Mouse (Mus musculus) thymus, postnatal 14 days (tissue): Measurements from ENCODE around the gene Dirc2.

Experiments used
- DNase-seq: peaks from one replicate; pipeline ENCODE4 v3.0.0; 2021

The Dirc2 gene

DNA sequence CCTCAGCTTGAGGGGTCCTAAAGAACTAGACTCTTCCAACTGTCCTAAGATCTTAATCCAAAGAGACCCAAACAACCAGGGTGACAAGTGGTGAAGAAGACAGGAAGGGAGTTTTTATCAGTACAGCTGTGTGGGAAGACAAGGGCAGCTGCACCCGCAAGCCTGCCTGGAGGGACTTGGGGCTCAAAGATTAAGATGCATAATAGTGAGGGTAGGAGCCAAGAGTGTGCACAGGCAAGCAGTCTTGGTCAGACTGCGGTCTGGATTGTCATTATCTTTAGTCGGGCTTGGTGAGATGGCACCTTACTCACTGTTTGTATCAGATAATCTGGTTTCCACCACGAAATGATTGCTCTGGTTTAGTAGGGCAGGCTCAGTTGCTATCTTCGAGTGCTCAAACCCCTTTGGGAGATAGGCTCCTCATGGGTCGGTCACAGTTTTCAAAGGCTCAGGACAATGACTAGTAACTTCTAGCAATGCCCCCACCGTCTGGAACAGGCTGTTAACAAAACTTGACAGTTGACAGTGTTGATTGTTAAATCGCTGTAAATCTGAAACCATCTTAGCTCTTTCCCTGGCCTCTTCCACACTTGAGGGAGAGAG lies 91.5 kb downstream of the Dirc2 start:
- DNase-seq: no peak

DNA sequence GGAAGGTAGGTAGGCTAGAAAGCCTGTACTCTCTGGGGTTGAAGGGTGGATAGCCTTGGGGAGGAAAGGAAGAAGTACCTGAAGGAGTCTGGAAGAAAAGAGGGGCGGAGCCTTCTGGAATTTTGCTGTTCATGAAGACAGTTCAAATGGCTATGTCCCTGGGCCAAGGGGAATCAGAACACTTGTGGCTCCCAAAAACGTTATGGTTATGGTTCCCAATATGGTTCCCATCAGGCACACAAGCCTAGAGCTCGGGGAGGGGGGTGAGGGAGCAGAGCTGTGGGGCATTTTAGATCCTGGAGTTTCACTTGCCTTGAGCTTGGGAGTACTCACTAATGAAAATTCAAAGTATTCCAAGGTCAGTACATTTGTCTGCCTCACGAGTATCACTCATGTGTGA lies 104.3 kb downstream of the Dirc2 start:
- DNase-seq: no peak

DNA sequence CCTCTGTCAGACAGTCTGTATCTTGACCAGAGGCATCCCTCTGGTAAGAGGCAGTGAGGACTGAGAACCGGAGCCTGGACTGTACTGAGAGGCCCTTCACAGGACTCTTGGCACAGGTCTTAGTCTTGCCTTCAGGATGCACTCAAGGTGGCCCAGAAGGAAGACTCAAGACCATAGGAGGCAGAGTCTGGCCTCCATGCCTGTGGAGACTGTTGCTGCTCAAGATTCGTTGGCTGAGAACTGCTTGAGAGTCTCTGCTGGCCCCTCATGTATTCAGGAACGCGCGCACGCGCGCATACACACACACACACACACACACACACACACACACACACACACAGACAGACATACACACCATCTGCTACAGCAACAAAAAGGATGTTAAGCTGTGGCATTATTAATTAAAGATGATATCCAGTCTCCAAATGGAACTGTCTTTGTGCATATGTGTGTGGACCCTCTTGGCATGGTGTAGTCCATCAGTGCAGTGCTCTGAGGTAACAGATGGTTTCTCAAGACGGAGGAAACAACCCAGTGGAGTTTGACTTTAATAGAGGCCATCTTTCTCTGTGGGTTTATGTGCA lies 105.2 kb downstream of the Dirc2 start:
- no peak for DNase-seq

DNA sequence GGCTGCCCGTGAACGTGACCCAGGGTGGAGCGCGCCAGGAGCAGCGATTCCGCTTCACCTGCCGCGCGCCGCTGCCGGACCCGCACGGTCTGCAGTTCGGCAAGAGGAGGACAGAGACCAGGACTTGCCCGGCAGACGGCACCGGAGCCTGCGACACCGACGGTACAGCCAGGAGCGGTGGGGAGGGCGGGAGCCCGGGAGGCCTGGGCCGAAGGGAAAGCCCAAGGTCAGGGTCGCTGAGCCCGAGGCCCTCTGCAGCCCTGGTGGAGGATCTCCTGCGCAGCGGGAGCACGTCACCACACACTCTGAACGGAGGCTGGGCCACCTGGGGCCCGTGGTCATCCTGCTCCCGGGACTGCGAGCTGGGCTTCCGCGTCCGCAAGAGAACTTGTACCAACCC lies 108.9 kb downstream of the Dirc2 start:
- no peak for DNase-seq

DNA sequence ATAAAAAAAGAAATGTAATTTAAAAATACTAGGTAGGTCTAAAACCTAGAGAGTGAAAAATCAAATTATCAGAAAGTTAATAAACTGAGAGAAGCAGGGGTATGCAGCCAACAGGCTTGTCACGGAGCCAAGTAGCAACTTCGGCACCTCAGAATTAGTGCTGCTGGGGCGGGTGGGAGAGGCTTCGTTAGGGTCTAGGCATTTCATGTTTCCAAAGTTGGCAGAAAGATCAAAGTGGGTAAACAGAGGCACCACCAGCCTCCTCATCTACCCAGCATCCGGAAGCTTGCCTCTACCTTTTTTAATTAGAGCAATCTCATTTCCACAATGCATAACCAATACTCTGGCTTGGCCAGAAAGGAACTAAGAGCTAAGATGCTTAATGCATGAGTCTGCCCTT lies 115.2 kb downstream of the Dirc2 start:
- DNase-seq: no peak

DNA sequence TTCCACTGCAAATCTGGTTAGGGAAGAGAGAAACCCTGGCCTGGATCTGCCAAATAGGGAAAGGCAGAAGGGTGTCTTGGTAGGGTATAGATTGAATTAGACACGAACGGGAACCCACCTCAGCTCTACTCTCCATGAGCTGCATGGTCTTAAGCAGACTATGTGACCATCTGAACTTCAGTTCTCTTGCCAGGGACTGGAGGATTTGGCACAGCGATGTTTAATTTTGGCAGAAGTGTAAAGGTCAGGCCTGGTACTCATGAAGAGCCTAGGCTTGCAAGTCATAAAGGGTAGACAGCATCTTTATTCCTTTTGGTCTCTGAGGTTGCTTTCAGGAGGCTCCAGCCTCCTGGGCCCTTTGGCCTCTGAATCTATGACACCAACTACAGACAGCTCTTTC lies 116.5 kb downstream of the Dirc2 start:
- DNase-seq: no peak

DNA sequence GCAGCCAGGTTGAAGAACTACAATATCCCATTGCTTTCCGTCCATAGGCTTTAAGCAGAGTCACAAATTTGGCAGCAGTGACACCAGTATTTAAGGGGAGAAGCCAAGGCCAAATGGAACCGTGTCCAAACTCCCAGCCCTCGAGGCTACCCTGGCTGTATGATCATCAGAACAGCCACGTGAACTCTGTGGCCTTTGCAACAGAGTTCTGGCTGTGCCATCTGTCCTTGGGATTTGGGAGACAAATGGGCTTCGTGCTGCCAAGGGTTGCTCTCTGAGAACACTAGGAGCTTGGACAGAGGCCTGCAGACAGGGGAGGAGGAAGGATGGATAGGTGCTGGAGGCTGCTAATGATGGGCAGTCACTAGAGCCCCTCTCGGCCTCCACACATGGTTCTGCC lies 117.0 kb downstream of the Dirc2 start:
- DNase-seq: no peak

DNA sequence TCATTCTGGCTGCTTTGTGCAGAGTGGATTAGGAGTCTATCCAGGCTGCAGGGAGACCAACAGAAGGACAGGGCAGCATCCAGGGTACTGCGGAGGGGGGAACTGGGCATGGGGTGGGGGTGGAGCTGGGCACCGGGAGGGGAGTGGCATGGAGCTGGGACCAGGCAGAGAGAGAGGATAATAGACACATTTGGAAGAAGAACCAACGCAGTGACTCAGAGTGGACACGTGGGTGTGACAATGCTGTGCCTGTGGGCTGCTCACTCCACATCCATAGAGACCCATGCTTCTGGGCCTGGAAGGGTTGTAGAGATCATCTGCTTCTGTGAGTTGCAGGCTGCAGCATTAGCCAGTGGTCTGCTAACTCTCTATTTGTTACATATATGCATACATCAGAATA lies 120.3 kb downstream of the Dirc2 start:
- no peak for DNase-seq
